Mouse (Mus musculus): ENCODE measurements at regions not wholly inside any gene's neighbourhood (a gene's known extent, or its start where the extent isn't known, plus 50 kb on each side); places are given as distances from the start of the nearest gene placed in this dataset.

DNA sequence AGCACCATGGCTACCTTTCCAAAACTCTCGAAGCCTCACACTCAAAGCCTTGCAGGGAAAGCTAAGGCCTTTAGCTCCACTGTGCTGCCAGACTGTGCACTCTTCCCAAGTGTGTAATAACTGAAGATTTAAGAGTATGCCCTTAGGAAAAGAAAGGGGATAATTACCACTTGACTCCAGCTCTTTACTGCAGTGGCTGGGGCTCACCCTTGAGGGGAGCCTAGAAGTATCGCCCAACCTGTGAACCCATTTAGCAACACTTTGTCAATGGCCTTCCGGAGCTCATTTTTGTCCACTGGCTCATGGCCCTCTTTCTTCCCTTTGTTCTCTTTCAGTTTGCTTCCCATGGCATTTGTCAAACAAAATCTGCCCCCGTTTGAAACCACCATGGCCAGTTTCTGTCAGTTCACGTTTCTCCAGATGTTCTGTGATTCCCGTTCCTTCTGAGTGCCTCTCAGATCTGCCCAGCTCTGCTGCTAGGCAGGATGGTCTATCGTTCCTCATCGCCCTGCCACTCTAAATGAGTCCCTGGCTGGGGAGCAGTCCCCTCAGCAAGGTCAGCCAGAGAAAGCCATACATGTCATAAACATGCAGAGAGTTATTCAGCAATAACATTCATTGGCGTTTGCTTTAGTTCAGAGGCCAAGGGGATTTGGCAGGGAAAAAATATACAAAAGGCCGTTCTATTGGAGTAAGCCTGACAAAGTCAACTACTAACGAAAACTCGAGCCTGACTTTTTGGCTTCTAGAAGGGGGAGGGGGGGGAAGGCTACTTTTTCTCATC lies 80.9 kb upstream of the Nckap5 start:
- H3K4me3 ChIP-seq (ENCODE audit: low read length), result no peak overlapping the region
- H3K36me3 ChIP-seq (ENCODE audit: insufficient read depth, low read length), result no peaks in the 10 kb centered on the region
- WGBS, result 56% methylated on average over 12 of the region's 12 CpGs
- no peak overlapping the region for H3K27ac ChIP-seq
- no peaks in the 10 kb centered on the region for H3K27me3 ChIP-seq (ENCODE audit: insufficient read depth, low read length)
- H3K9me3 ChIP-seq (ENCODE audit: low read length), result no peaks in the 10 kb centered on the region
- TF ChIP-seq CTCF (IDR thresholded peaks at IDR 0.05; ENCODE audit: low read depth), result no peak
- H3K4me1 ChIP-seq (ENCODE audit: insufficient read depth, low read length), result peaks cover 6% of the 10 kb centered on the region; the same call in 1 of the 2 replicates
- ATAC-seq (no peak), DNase-seq (ENCODE audit: low spot score) (no peak)
- H3K4me2 ChIP-seq (ENCODE audit: low read depth, low read length), result no peak overlapping the region
- no peak overlapping the region for H3K9ac ChIP-seq (replicated peaks; ENCODE audit: low read length)

DNA sequence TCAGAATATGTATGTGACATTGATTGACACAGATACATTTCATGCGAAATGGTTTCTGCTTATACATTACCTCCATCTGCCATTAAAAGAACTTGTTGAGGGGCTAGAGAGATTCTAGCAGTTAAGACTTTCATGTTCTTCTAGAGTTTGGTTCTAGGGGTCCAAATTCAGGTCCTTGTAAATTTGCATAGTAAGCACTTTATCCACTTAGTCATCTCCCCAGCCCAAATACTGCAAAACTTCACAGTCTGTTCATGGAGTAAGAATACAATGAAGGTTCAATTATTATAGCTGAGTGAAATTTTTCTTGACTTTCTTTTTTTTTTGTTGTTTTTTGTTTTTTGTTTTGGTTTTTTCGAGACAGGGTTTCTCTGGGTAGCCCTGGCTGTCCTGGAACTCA lies 76.8 kb upstream of the Nckap5 start:
- H3K4me2 ChIP-seq (ENCODE audit: low read depth, low read length), result no peak overlapping the region
- TF ChIP-seq CTCF (IDR thresholded peaks at IDR 0.05; ENCODE audit: low read depth), result no peak
- no peaks in the 10 kb centered on the region for H3K27me3 ChIP-seq (ENCODE audit: insufficient read depth, low read length)
- ATAC-seq (no peak), DNase-seq (ENCODE audit: low spot score) (no peak)
- no peak overlapping the region for H3K9ac ChIP-seq (replicated peaks; ENCODE audit: low read length)
- peaks cover 6% of the 10 kb centered on the region; the same call in 1 of the 2 replicates for H3K4me1 ChIP-seq (ENCODE audit: insufficient read depth, low read length)
- no peaks in the 10 kb centered on the region for H3K36me3 ChIP-seq (ENCODE audit: insufficient read depth, low read length)
- WGBS, result 93% methylated on average over 2 of the region's 2 CpGs
- H3K4me3 ChIP-seq (ENCODE audit: low read length), result no peak overlapping the region
- no peak overlapping the region for H3K27ac ChIP-seq
- H3K9me3 ChIP-seq (ENCODE audit: low read length), result no peaks in the 10 kb centered on the region

DNA sequence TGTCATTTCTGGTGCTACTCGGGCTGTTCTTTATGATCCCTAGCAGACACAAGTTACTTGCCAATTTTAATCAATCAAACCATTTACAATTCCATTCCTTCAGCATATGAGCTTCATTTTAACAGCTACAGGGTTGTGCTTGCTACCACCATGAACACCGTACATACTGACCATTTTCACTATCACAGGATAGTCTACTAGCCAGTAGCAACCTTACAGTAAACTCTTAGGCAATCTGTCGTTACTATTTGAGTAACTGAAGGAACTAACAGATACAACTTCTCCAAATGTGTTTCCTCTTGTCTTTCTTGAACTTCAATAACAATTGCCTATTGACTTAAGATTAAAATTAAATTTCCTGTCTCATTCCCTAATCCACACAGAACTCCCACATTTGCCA lies 67.9 kb upstream of the Nckap5 start:
- no peak overlapping the region for H3K4me2 ChIP-seq (ENCODE audit: low read depth, low read length)
- H3K4me1 ChIP-seq (ENCODE audit: insufficient read depth, low read length), result no peaks in the 10 kb centered on the region
- no peaks in the 10 kb centered on the region for H3K36me3 ChIP-seq (ENCODE audit: insufficient read depth, low read length)
- no peak overlapping the region for H3K4me3 ChIP-seq (ENCODE audit: low read length)
- H3K27me3 ChIP-seq (ENCODE audit: insufficient read depth, low read length), result no peaks in the 10 kb centered on the region
- no peak overlapping the region for H3K9ac ChIP-seq (replicated peaks; ENCODE audit: low read length)
- no peak for ATAC-seq
- no peaks in the 10 kb centered on the region for H3K9me3 ChIP-seq (ENCODE audit: low read length)
- H3K27ac ChIP-seq, result no peak overlapping the region
- 83% methylated on average over 3 of the region's 3 CpGs for WGBS
- TF ChIP-seq CTCF (IDR thresholded peaks at IDR 0.05; ENCODE audit: low read depth), result no peak
- DNase-seq (ENCODE audit: low spot score), result no peak

DNA sequence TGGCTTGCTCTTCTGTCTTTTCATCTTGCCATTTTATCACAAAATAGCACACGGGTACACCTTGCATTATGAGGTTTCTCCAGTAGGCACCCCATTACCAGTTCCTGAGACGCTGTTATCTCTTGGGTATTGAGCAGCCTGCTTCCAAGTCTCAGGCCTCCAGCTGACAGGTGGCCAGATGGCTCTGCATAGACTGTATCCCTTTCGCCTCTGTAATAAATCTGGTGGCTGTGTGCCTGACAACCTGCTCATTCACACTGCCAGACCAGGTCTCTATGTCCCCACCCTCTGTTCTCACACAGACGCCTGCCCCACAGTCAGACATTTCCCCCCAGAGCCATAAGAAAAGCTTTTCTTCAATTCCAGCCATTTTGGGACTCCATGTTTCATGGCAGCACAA lies 66.3 kb upstream of the Nckap5 start:
- ATAC-seq, result no peak

DNA sequence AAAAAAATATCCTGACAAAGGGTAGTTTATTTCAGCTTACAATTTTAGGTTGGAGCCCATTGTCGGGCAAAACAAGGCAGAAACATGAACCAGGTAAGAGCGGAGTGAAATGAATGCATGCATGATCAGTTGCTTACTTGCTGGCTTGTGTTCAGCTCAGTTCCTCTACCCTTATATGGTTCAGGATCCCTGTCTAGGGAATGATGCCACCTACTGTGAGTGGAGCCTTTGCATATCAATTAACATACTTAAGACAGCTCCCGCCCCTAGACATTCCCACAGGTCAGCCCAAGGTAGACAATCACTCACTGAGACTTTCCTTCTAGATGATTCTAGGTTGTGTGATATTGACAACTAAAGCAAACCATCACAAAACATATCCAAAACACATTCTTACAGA lies 50.2 kb upstream of the Nckap5 start:
- Histone ChIP-seq H3K27ac (no peak overlapping the region), H3K36me3 (ENCODE audit: insufficient read depth, low read length) (no peaks in the 10 kb centered on the region), H3K27me3 (ENCODE audit: insufficient read depth, low read length) (no peaks in the 10 kb centered on the region), H3K4me3 (ENCODE audit: low read length) (no peak overlapping the region), H3K9me3 (ENCODE audit: low read length) (no peaks in the 10 kb centered on the region), H3K4me2 (ENCODE audit: low read depth, low read length) (no peak overlapping the region), H3K4me1 (ENCODE audit: insufficient read depth, low read length) (no peaks in the 10 kb centered on the region), H3K9ac (replicated peaks; ENCODE audit: low read length) (no peak overlapping the region)
- 92% methylated on average over 3 of the region's 3 CpGs for WGBS
- no peak for TF ChIP-seq CTCF (IDR thresholded peaks at IDR 0.05; ENCODE audit: low read depth)
- DNase-seq (ENCODE audit: low spot score) (no peak), ATAC-seq (no peak)

More for the DNA sequence above, 66.3 kb upstream of the Nckap5 start:
- Histone ChIP-seq H3K4me3 (ENCODE audit: low read length) (no peak overlapping the region), H3K9ac (replicated peaks; ENCODE audit: low read length) (no peak overlapping the region), H3K36me3 (ENCODE audit: insufficient read depth, low read length) (no peaks in the 10 kb centered on the region), H3K9me3 (ENCODE audit: low read length) (no peaks in the 10 kb centered on the region), H3K27me3 (ENCODE audit: insufficient read depth, low read length) (no peaks in the 10 kb centered on the region), H3K4me2 (ENCODE audit: low read depth, low read length) (no peak overlapping the region), H3K4me1 (ENCODE audit: insufficient read depth, low read length) (no peaks in the 10 kb centered on the region), H3K27ac (no peak overlapping the region)
- no peak for DNase-seq (ENCODE audit: low spot score)
- WGBS, result 55% methylated on average over 4 of the region's 4 CpGs
- TF ChIP-seq CTCF (IDR thresholded peaks at IDR 0.05; ENCODE audit: low read depth), result no peak
